Mouse (Mus musculus): Measurements from ENCODE around the gene Zpbp.

Gene Zpbp

GRCm38 (mm10) chr11:11461635-11462560 is at the start of gene Zpbp, which contains the start of gene Spata48:
Gene Zpbp (minus strand): TSS chr11:11462408.
Gene Spata48 (plus strand): TSS chr11:11462094.
- DNase-seq (ENCODE audit: low read depth, low spot score): peak; percentile 96

GRCm38 (mm10) chr11:11509413-11509812 is 47.2 kb upstream of the Zpbp start:
- no peak for DNase-seq (ENCODE audit: low read depth, low spot score)

GRCm38 (mm10) chr11:11506187-11506586 is 44.0 kb upstream of the Zpbp start:
- DNase-seq (ENCODE audit: low read depth, low spot score): no peak

- peak; percentile 25 for DNase-seq (ENCODE audit: low read depth, low spot score)
Observed at GRCm38 (mm10) chr11:11499944-11500343, 37.7 kb upstream of the Zpbp start.

- DNase-seq (ENCODE audit: low read depth, low spot score): no peak
Observed at GRCm38 (mm10) chr11:11495697-11496096, 33.5 kb upstream of the Zpbp start.

- DNase-seq (ENCODE audit: low read depth, low spot score): peak; percentile 54
Observed at GRCm38 (mm10) chr11:11492044-11492443, 29.8 kb upstream of the Zpbp start.

- peak; percentile 9 for DNase-seq (ENCODE audit: low read depth, low spot score)
Observed at GRCm38 (mm10) chr11:11484378-11484777, 22.2 kb upstream of the Zpbp start.

- DNase-seq (ENCODE audit: low read depth, low spot score): no peak
Observed at GRCm38 (mm10) chr11:11468924-11469323, 6.7 kb upstream of the Zpbp start.

- DNase-seq (ENCODE audit: low read depth, low spot score): no peak
Observed at GRCm38 (mm10) chr11:11462561-11462890, 318 bp upstream of the Zpbp start.

- DNase-seq (ENCODE audit: low read depth, low spot score): peak; percentile 62
Observed at GRCm38 (mm10) chr11:11455037-11455436, 7.2 kb downstream of the Zpbp start.

- DNase-seq (ENCODE audit: low read depth, low spot score): no peak
Observed at GRCm38 (mm10) chr11:11417356-11417755, 44.9 kb downstream of the Zpbp start.

- no peak for DNase-seq (ENCODE audit: low read depth, low spot score)
Observed at GRCm38 (mm10) chr11:11414188-11414587, 48.0 kb downstream of the Zpbp start.

GRCm38 (mm10) chr11:11394686-11395085 is 67.5 kb downstream of the Zpbp start:
- DNase-seq (ENCODE audit: low read depth, low spot score): peak; percentile 39

- no peak for DNase-seq (ENCODE audit: low read depth, low spot score)
Observed at GRCm38 (mm10) chr11:11393164-11393563, 69.0 kb downstream of the Zpbp start.

GRCm38 (mm10) chr11:11371305-11371704 is 90.9 kb downstream of the Zpbp start:
- no peak for DNase-seq (ENCODE audit: low read depth, low spot score)

GRCm38 (mm10) chr11:11283512-11283911 is 178.7 kb downstream of the Zpbp start:
- no peak for DNase-seq (ENCODE audit: low read depth, low spot score)

- no peak for DNase-seq (ENCODE audit: low read depth, low spot score)
Observed at GRCm38 (mm10) chr11:11280128-11280527, 182.1 kb downstream of the Zpbp start.

- no peak for DNase-seq (ENCODE audit: low read depth, low spot score)
Observed at GRCm38 (mm10) chr11:11257348-11257747, 204.9 kb downstream of the Zpbp start.

- no peak for DNase-seq (ENCODE audit: low read depth, low spot score)
Observed at GRCm38 (mm10) chr11:11242694-11243377, 219.4 kb downstream of the Zpbp start.

- peak; percentile 43 for DNase-seq (ENCODE audit: low read depth, low spot score)
Observed at GRCm38 (mm10) chr11:11239346-11239745, 222.9 kb downstream of the Zpbp start.
